Mouse (Mus musculus) frontal cortex, postnatal 14 days (tissue): ENCODE measurements around the gene Gbp8.
"Not testable (repeated sequence)": the region's sequence is repeated elsewhere in the genome, so short reads cannot be mapped to it uniquely, and the experiment has no call there.

Experiments used
- DNase-seq, 2 experiments: peaks; one replicate each; pipeline ENCODE4 v3.0.0; 2022; ENCODE audit warnings: low spot score in 2 of 2

Gbp8 gene

GRCm38 (mm10) chr5:105139409-105140088 lies at the start of gene Gbp8, which contains the start of the genes Gbp9 and Gbp4:
Gene Gbp8, minus strand, starts transcription at chr5:105139540.
Gene Gbp9, minus strand, starts transcription at chr5:105139539.
Gene Gbp4, minus strand, starts transcription at chr5:105139586.
- not testable (repeated sequence) for DNase-seq

DNA sequence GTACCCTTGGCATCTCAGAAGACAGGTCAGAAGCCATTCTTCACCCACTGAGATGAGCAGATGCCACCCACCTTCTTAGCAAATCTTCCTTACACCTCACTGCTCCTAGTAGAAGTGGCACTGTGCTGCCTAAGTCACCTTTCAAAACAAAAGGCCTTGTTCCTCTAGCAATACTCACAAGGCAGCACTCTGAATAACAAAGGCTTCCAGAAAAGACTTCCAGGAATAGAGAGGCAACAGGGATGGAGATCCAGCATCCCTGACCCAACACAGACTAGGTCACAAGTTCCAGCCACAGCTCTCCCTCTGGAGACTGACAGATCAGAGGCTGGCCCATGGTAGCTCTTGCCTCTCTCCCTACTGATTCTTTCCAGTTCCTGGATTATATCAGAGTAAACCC lies 42.1 kb upstream of the Gbp8 start:
- DNase-seq: no peak

DNA sequence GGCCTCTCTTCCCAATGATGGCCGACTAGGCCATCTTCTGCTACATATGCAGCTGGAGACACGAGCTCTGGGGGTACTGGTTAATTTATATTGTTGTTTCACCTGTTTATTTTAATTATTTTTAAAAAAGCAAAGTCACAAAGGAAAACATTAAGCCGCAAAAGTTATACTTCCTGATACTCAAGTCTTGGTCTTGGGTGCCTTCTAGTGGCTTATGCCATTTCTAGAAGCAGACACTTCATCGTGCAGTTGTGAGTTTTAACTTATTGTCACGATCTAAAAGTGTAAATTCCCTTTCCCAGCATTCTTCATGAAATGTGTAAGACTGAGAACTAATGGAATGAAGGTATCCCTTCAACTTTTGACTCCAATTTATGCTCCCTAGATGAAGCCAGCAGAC lies 17.2 kb upstream of the Gbp8 start:
- no peak for DNase-seq

DNA sequence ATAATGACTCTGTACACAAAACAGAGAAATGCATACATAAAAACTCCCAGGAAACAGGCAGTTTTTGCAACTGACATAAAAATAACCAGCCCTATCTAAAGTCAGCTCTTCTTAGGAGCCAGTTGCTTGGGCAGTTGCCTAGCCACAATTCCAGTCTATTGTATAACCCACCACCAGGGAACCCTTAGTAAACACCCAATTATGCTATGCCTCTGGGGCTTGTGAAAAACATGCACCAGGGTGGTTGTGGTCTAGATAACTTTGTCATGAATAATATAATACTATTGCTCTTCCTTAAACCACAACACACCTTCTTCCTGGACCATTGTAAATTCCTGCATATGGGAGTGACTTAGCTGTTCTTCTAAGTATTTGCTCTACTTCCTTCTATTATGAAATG lies 14.7 kb upstream of the Gbp8 start:
- no peak for DNase-seq

DNA sequence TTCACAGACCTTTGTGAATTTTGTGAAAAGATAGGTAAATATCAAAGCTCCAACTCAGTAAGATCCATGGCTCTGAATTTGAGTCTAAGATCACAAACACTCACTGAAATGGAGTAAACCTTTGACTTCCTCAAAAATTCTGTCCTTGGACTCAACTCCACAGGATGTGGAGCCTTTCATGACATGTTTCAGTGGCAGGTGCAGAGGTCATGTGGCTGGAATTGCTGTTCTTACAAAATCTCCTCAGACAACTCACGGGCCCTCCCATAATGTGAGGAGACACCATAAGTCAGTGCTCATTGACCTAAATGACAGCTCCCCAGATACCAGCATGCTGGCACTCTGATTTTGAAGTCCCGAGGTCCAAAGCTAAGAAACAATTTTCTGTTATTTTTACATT lies 8.7 kb upstream of the Gbp8 start:
- not testable (repeated sequence) for DNase-seq

- no peak for DNase-seq
Observed at GRCm38 (mm10) chr5:105146447-105146846, 7.1 kb upstream of the Gbp8 start.

DNA sequence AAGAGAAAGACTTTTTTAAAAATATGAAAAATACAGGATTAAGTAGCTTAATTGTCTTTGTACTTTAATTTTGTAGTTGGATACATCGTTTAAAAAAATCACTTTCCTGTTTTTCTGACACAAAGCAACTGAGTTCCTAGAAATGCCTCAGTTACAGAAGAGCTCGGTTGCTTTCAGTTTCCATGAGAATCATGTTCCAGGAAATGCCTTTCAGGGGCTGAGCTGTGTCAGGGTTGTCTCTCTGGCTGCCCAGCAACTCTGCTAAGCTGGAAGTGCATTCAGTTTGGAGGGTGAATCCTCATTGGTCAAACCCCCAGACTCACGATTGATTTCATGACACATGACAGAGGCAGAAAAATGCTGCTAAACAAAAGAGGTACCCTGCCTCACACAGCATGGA lies 6.4 kb upstream of the Gbp8 start:
- DNase-seq: not testable (repeated sequence)

DNA sequence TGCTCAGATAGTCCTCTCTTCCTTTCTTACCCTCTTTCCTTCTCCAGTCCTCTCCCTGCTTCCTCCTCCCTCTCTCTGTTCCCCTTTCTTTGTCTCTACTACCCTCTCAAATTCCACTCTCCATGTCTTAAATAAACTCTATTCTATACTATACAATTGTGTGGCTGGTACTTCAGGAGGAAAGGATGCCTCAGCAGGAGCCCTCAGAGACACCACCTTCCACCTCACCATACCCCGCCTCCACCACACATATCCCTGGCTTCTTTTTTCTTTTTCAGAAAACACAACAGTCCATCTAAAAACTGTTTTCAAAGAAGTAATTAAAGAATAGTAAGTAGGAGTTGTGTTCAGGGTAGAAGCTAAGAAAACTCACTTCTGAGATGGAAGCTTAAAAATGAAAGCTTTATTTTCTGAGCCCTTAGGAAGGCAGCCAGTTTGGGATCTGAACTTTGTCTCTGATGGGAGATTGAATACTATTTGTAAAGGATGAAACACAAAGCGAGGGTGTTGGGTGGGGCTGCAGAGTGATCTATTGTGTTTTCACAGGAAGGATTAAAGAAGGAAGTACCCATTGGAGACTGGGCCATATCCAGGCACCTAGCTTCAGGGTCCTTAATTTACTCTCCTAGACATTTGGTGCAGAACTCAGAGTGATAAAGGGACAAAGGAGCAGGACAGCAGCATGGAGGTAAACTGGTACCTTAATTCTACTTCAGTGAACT lies 910 bp upstream of the Gbp8 start:
- DNase-seq: not testable (repeated sequence)

DNA sequence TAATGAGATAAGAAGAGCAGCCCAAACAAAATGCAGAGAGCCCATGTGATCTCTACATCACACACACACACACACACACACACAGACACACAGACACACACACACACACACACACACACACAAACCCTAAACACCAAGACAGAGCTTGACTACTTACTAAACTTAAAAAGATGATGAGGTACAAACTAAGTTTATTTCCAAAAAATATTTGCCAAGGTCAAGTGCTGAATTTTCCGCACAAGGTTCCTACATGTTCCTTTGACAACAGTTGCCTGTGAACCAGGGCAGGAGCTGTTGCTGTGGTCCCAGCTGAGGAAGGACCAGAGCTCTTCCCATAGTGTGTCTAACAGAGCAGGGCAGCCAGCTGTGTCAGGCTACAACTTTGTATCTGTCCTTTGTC lies 434 bp downstream of the Gbp8 start:
- DNase-seq: no peak

- not testable (repeated sequence) for DNase-seq
Observed at GRCm38 (mm10) chr5:105136706-105137304, 2.5 kb downstream of the Gbp8 start.

DNA sequence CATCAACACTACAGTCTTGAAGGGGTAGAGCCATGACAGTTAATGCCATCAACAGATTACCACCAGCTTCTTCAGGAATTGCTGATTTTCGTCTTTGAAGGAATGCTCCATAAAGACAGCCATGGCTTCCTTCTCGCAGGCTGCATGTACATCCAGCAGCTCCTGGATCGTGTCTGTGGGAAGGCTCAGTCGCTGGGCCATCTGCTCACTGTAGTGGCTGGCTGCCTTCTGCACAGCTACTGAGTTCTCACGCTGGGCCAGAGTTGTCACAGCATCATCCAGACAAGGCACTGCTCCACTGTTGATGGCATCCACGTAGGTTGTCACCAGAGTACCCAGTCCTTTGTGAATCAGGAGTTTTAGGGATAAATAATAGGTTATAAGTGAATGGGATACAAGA lies 17.6 kb downstream of the Gbp8 start:
- peak; percentile 14 to 21 for DNase-seq

- DNase-seq: no peak
Observed at GRCm38 (mm10) chr5:105115740-105116139, 23.6 kb downstream of the Gbp8 start.

- no peak for DNase-seq
Observed at GRCm38 (mm10) chr5:105114696-105115095, 24.6 kb downstream of the Gbp8 start.

- no peak for DNase-seq
Observed at GRCm38 (mm10) chr5:105113656-105114055, 25.7 kb downstream of the Gbp8 start.

DNA sequence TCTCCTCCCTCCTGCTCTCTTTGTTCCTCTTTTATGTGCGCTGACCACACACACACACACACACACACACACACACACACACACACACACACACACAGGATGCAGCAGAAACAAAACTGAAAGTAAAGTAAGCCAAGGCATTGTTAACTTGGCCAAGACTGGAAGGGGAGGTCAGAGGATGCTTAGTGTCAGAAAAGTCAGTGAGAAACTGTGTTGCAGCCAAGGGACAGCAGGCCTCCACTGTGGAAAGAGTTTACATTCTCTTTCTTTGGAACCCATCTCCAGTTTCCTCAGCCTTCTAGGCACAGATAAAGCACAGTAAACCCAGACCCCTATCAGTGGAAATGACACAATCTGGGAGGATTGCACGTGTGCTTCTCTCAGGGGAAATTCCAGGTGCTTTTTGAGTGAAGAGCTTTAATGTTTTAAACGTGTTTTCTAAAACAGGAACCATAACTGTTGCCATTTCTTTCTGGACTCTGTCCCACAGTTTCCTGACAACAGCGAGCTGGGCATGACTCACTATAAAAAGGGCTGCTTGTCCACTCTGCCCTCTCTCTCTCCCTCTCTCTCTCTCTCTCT lies 29.0 kb downstream of the Gbp8 start:
- peak in 1 of 2 experiments; percentile 13 for DNase-seq

DNA sequence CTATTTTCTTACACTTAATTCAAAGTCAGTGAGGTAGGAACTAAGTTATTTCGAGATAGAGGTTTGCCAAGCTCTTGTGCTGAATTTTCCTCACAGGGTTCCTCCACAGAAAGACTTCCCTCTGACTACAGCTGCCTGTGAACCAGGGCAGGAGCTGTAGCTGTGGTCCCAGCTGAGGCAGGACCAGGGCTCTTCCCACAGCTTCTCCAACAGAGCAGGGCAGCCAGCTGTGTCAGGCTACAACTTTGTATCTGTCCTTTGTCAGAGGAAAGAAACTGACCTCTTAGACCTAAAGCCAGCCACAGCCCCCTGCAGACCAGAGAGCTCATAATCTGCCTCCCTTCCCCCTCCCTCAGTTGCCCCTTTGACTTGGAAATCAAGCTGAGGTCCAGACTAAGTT lies 29.6 kb downstream of the Gbp8 start:
- not testable (repeated sequence) for DNase-seq

DNA sequence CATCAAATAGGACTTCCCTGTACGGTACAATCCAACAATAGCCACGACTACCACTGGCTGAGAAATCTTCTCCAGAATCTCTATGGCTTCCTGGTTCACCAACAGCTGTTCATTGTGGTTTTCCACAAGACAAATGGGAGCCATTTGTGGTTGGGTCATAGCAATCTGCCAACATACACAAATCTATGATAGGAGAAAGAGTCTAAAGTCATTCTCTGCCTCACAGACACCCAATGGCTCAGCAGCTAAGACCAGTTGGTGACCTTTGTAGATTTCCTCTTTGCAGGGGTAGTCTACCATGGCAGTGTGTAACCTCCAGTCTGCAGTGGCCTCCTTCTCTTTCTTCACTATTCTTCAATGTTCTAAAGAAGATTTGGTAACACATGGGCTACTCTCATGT lies 33.7 kb downstream of the Gbp8 start:
- DNase-seq: not testable (repeated sequence)

- no peak for DNase-seq
Observed at GRCm38 (mm10) chr5:105081900-105082299, 57.4 kb downstream of the Gbp8 start.

- not testable (repeated sequence) for DNase-seq
Observed at GRCm38 (mm10) chr5:105068356-105068755, 71.0 kb downstream of the Gbp8 start.

GRCm38 (mm10) chr5:105064443-105064842 lies 74.9 kb downstream of the Gbp8 start:
- not testable (repeated sequence) for DNase-seq

- no peak for DNase-seq
Observed at GRCm38 (mm10) chr5:105063321-105063720, 76.0 kb downstream of the Gbp8 start.

- DNase-seq: not testable (repeated sequence)
Observed at GRCm38 (mm10) chr5:105062403-105062802, 76.9 kb downstream of the Gbp8 start.
